Mouse (Mus musculus) forebrain, embryonic 16.5 days (tissue): ENCODE measurements around the gene Gbp7. TPM values are rescaled to one million over a fixed set of nuclear protein-coding genes. Genes with fewer than 3 reads are reported as not detected.

Experiments
- ATAC-seq: fragments of 200-750 bp; cut with Nextera tagmentation; 2 replicates; pipeline ENCODE4 v1.8.0; 2017; ENCODE audit warnings: mild to moderate bottlenecking, moderate library complexity
- H3K27ac ChIP-seq: fragments of 300-500 bp; sonication (generic); 2 replicates; pipeline ENCODE4 v1.5.1; 2014; ENCODE audit warnings: low read length, control low read depth
- H3K27me3 ChIP-seq: fragments of 300-500 bp; sonication (generic); replicated peaks from 2 replicates; pipeline ENCODE4 v1.6.1; 2014; ENCODE audit warnings: low read length; ENCODE audit not compliant: control insufficient read depth, insufficient read depth
- H3K36me3 ChIP-seq: fragments of 300-500 bp; sonication (generic); 2 replicates; pipeline ENCODE4 v1.6.1; 2014; ENCODE audit not compliant: control insufficient read depth, insufficient read depth
- H3K4me1 ChIP-seq: fragments of 300-500 bp; sonication (generic); replicated peaks from 2 replicates; pipeline ENCODE4 v1.6.1; 2014; ENCODE audit warnings: low read length; ENCODE audit not compliant: control insufficient read depth, insufficient read depth
- H3K4me2 ChIP-seq: fragments of 300-500 bp; sonication (generic); 2 replicates; pipeline ENCODE4 v1.6.1; 2014; ENCODE audit warnings: mild to moderate bottlenecking, low read length, control low read depth
- H3K4me3 ChIP-seq: fragments of 300-500 bp; sonication (generic); replicated peaks from 2 replicates; pipeline ENCODE4 v1.5.1; 2014; ENCODE audit warnings: mild to moderate bottlenecking, low read length, control low read depth
- H3K9ac ChIP-seq: fragments of 300-500 bp; sonication (generic); replicated peaks from 2 replicates; pipeline ENCODE4 v1.6.1; 2014; ENCODE audit warnings: low read depth, low read length, control low read depth
- H3K9me3 ChIP-seq: fragments of 300-500 bp; sonication (generic); 2 replicates; pipeline ENCODE4 v1.6.1; 2016; ENCODE audit warnings: low read length; ENCODE audit not compliant: control insufficient read depth
- WGBS: fragments of 180-500 bp; shearing (Covaris S2); extraction: QIAGEN DNeasy Blood & Tissue Kit; methylation state at CpG from one replicate; pipeline ENCODE4 v1.1.7; 2014; 5-methylcytosine and 5-hydroxymethylcytosine counted together
- polyA plus RNA-seq: library from polyadenylated mRNA; unstranded; fragments of >200 nt; fragmentation: Nextera tagmentation; extraction: Ambion mirVana; gene quantifications from 2 replicates; pipeline ENCODE4 v1.2.1, GENCODE M21; 2015

Gene Gbp7
- polyA plus RNA-seq, 1 experiment from 2014 or later = 1.4 TPM

DNA sequence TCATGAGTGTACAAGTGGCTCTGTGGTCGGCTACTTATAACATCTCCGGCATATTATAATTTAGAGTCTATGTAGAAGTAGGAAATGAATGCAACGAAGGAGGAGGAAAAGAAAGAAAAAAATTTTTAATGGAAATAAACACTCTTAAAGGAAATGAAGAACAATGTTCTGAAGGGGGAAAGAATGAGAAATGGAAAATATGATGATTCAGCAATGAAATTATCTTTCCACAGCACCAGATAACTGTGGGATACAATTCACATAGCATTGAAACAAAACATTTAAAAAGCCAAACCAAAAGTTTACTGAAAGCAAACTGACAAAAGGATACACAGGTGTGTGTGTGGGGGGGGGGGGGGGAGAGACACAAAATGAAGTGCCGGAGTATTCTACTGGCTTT is 52.9 kb downstream of the Gbp7 start:
- no peak overlapping the region for H3K4me3 ChIP-seq
- H3K4me2 ChIP-seq = no peak overlapping the region
- WGBS = 92% methylated on average over 4 of the region's 4 CpGs
- ATAC-seq = no peak
- H3K27ac ChIP-seq = no peak overlapping the region
- no peaks in the 10 kb centered on the region for H3K36me3 ChIP-seq
- H3K4me1 ChIP-seq = no peaks in the 10 kb centered on the region
- H3K9me3 ChIP-seq = no peaks in the 10 kb centered on the region
- H3K9ac ChIP-seq = no peak overlapping the region
- H3K27me3 ChIP-seq = no peaks in the 10 kb centered on the region

DNA sequence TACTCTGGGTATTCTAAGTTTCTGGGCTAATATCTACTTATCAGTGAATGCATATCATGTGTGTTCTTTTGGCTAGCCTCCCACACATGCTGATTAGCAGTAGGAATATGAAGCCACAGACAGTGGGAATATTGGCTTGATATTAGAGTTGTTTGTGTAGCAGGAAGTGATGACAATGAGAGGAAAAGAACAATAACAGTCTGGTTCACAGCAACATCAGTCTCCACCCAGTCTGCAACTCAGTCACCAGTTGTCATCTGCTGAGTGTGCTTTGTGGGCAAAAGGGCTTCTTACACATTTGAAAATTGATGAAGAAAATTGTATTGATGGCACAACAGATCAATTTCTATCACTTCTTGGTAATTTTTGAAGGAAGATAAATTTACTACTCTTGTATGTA is 57.2 kb downstream of the Gbp7 start:
- H3K9me3 ChIP-seq = no peaks in the 10 kb centered on the region
- no peaks in the 10 kb centered on the region for H3K27me3 ChIP-seq
- no peaks in the 10 kb centered on the region for H3K4me1 ChIP-seq
- no peak for ATAC-seq
- H3K36me3 ChIP-seq = no peaks in the 10 kb centered on the region
- H3K4me2 ChIP-seq = no peak overlapping the region
- no peak overlapping the region for H3K4me3 ChIP-seq
- H3K27ac ChIP-seq = no peak overlapping the region
- H3K9ac ChIP-seq = no peak overlapping the region

GRCm38 (mm10) chr3:142588888-142589287 is 58.7 kb downstream of the Gbp7 start:
- H3K4me1 ChIP-seq = no peaks in the 10 kb centered on the region
- no peak overlapping the region for H3K27ac ChIP-seq
- no peak for ATAC-seq
- WGBS = 64% methylated on average over 2 of the region's 2 CpGs
- no peak overlapping the region for H3K4me3 ChIP-seq
- no peak overlapping the region for H3K4me2 ChIP-seq
- no peak overlapping the region for H3K9ac ChIP-seq
- no peaks in the 10 kb centered on the region for H3K36me3 ChIP-seq
- no peaks in the 10 kb centered on the region for H3K9me3 ChIP-seq
- H3K27me3 ChIP-seq = no peaks in the 10 kb centered on the region

- 93% methylated on average over 4 of the region's 4 CpGs for WGBS
- no peaks in the 10 kb centered on the region for H3K4me1 ChIP-seq
- H3K4me3 ChIP-seq = no peak overlapping the region
- H3K27me3 ChIP-seq = no peaks in the 10 kb centered on the region
- no peaks in the 10 kb centered on the region for H3K36me3 ChIP-seq
- H3K9me3 ChIP-seq = no peaks in the 10 kb centered on the region
- no peak overlapping the region for H3K27ac ChIP-seq
- H3K9ac ChIP-seq = no peak overlapping the region
- no peak overlapping the region for H3K4me2 ChIP-seq
- ATAC-seq = no peak
These were observed 60.4 kb downstream of the Gbp7 start for GRCm38 (mm10) chr3:142590431-142591067.

GRCm38 (mm10) chr3:142594547-142594946 is 64.4 kb downstream of the Gbp7 start, which contains the start of gene Gbp2b:
TSS of gene Gbp2b (plus strand) at chr3:142594847.
- no peak within 1 kb of the TSS for H3K9ac ChIP-seq
- no peak within 1 kb of the TSS for H3K27ac ChIP-seq
- H3K27me3 ChIP-seq = no peaks in the 10 kb centered on the region
- no peaks in the 10 kb centered on the region for H3K4me1 ChIP-seq
- H3K4me2 ChIP-seq = no peak within 1 kb of the TSS
- H3K9me3 ChIP-seq = no peaks in the 10 kb centered on the region
- WGBS = 83% methylated on average over 1 of the region's 1 CpGs
- no peaks in the 10 kb centered on the region for H3K36me3 ChIP-seq
- no peak for ATAC-seq
- no peak within 1 kb of the TSS for H3K4me3 ChIP-seq

GRCm38 (mm10) chr3:142597923-142598322 is 67.8 kb downstream of the Gbp7 start:
- no peaks in the 10 kb centered on the region for H3K9me3 ChIP-seq
- H3K4me1 ChIP-seq = no peaks in the 10 kb centered on the region
- 82% methylated on average over 3 of the region's 3 CpGs for WGBS
- no peak for ATAC-seq
- no peak overlapping the region for H3K27ac ChIP-seq
- no peaks in the 10 kb centered on the region for H3K36me3 ChIP-seq
- no peak overlapping the region for H3K9ac ChIP-seq
- H3K27me3 ChIP-seq = no peaks in the 10 kb centered on the region
- no peak overlapping the region for H3K4me3 ChIP-seq
- H3K4me2 ChIP-seq = no peak overlapping the region

Other genes starting within 250 kb of the Gbp7 start
- gene Pdlim5, start 134.6 kb upstream of the Gbp7 start, polyA plus RNA-seq = 10.0 and 11.5 TPM in 2 replicates
- gene Gbp5, start 36.4 kb upstream of the Gbp7 start, polyA plus RNA-seq = not detected in 2 replicates
- 0.60 and 0.99 TPM in 2 replicates for gene Gbp3, start 29.7 kb downstream of the Gbp7 start, polyA plus RNA-seq
- not detected in 2 replicates for gene Gbp2b, start 64.5 kb downstream of the Gbp7 start, polyA plus RNA-seq
- 0.42 and 0.58 TPM in 2 replicates for gene Gbp2, start 90.3 kb downstream of the Gbp7 start, polyA plus RNA-seq
- 4.3 and 4.6 TPM in 2 replicates for gene Kyat3, start 170.7 kb downstream of the Gbp7 start, polyA plus RNA-seq
- 85.1 and 88.0 TPM in 2 replicates for gene Gtf2b, start 234.7 kb downstream of the Gbp7 start, polyA plus RNA-seq